Mouse (Mus musculus) ES-Bruce4 (cell line): ENCODE measurements around the gene Gm10972. TPM values are rescaled to one million over a fixed set of nuclear protein-coding genes. Genes with fewer than 3 reads are reported as not detected.
"Not testable (repeated sequence)": the region's sequence is repeated elsewhere in the genome, so short reads cannot be mapped to it uniquely, and the experiment has no call there.

Experiments
- H3K27ac ChIP-seq: 2 replicates; pipeline ENCODE4 v1.5.1; 2012; ENCODE audit warnings: low read length, inconsistent platforms; ENCODE audit not compliant: insufficient read depth
- H3K27me3 ChIP-seq: 2 replicates; pipeline ENCODE4 v1.6.1; 2012; ENCODE audit warnings: mild to moderate bottlenecking, low read length, inconsistent platforms; ENCODE audit not compliant: control insufficient read depth, poor library complexity, insufficient read depth, severe bottlenecking
- H3K36me3 ChIP-seq: 2 replicates; pipeline ENCODE4 v1.6.1; 2012; ENCODE audit warnings: inconsistent platforms, mild to moderate bottlenecking, low read length, moderate library complexity; ENCODE audit not compliant: control insufficient read depth, poor library complexity, insufficient read depth, severe bottlenecking
- H3K4me1 ChIP-seq: one replicate; pipeline ENCODE4 v1.8.1; 2011; ENCODE audit warnings: low read length; ENCODE audit not compliant: control insufficient read depth, insufficient read depth
- H3K4me3 ChIP-seq: 2 replicates; pipeline ENCODE4 v1.5.1; 2011; ENCODE audit warnings: low read depth, mild to moderate bottlenecking, low read length
- H3K9ac ChIP-seq: 2 replicates; pipeline ENCODE4 v1.6.1; 2012; ENCODE audit warnings: low read depth, mild to moderate bottlenecking, inconsistent platforms; ENCODE audit not compliant: poor library complexity, severe bottlenecking
- H3K9me3 ChIP-seq: replicated peaks from 2 replicates; pipeline ENCODE4 v1.6.1; 2012; ENCODE audit warnings: mild to moderate bottlenecking, low read length, inconsistent platforms; ENCODE audit not compliant: control insufficient read depth, poor library complexity, insufficient read depth, severe bottlenecking
- CTCF ChIP-seq: IDR thresholded peaks from one replicate; pipeline ENCODE4 v1.8.1; 2011; ENCODE audit warnings: low read depth, low read length
- EP300 ChIP-seq: IDR thresholded peaks from 2 replicates; pipeline ENCODE4 v1.6.1; 2011; ENCODE audit warnings: low read depth, low read length; ENCODE audit not compliant: insufficient read depth
- POLR2A ChIP-seq: IDR thresholded peaks from one replicate; pipeline ENCODE4 v1.8.1; 2011; ENCODE audit warnings: low read length; ENCODE audit not compliant: insufficient read depth
- polyA plus RNA-seq: library from polyadenylated mRNA; stranded (reverse); fragments of >200 nt; gene quantifications from 2 replicates; pipeline ENCODE4 v1.2.4, GENCODE M21; 2011; ENCODE audit warnings: low read depth; ENCODE audit not compliant: missing spikeins, insufficient read depth, insufficient read length

The Gm10972 gene
- polyA plus RNA-seq = not detected in 2 replicates

DNA sequence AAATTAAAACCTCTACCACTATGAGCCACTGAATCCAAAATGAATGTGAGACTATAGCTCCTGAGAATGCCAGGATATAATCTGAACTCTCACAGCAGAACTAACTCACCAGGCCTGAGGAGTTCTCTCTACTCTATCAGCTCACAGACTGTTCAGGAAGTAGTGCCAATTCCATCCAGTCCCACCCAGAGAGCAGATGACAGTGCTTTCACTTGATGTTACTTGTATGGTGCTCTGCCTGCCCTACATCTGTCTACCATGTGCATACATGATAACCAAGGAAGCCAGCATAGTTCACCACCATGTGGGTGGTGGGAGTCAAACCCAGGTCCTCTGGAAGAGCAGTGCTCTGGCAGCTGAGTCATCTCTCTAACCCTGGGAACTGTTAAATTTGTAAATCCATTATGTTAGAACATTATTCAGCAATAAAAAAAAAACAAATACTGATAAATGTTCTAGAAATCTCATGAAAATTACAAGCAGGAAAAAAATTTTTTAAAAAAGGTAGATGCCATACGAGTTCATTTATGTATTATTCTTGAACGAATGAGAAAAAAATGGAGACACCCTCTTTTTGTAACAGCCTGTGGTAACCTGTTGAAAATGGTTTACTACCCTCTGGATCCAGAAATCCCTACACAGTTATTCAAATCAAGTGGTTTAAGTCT, at the start of gene Gm10972:
Gene Gm10972 (plus strand): TSS at position 618 of the 668 bp plus-strand sequence.
- H3K27me3 ChIP-seq, H3K9me3 ChIP-seq, H3K4me3 ChIP-seq, H3K36me3 ChIP-seq, H3K4me1 ChIP-seq, H3K9ac ChIP-seq, H3K27ac ChIP-seq: not testable (repeated sequence)

DNA sequence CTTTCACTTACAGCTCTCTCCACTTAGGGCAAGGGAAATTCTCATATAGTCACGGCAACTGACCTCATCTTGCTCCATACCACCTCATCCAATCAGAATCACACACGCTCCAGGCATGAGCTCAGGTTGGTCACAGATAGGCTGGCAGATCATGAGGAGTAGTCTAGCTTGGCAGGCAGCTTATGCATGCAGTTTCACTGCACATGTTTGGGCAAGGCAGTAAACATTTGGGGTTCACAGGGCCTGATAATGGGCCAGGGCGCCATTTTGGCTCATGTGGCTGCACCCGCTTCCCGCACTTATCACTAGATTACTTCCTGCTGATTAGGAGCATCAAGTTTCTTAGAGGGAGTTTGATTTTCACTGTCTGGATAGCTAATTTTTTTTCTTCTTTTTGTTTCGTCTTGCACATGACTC, 47.0 kb upstream of the Gm10972 start:
- TF ChIP-seq POLR2A = no peak
- TF ChIP-seq EP300 = no peak
- TF ChIP-seq CTCF = no peak
- no peaks in the 10 kb centered on the region for H3K4me1 ChIP-seq
- H3K27ac ChIP-seq = no peak overlapping the region
- no peaks in the 10 kb centered on the region for H3K27me3 ChIP-seq
- no peak overlapping the region for H3K9ac ChIP-seq
- peaks cover 15% of the 10 kb centered on the region for H3K9me3 ChIP-seq
- no peaks in the 10 kb centered on the region for H3K36me3 ChIP-seq
- no peak overlapping the region for H3K4me3 ChIP-seq

DNA sequence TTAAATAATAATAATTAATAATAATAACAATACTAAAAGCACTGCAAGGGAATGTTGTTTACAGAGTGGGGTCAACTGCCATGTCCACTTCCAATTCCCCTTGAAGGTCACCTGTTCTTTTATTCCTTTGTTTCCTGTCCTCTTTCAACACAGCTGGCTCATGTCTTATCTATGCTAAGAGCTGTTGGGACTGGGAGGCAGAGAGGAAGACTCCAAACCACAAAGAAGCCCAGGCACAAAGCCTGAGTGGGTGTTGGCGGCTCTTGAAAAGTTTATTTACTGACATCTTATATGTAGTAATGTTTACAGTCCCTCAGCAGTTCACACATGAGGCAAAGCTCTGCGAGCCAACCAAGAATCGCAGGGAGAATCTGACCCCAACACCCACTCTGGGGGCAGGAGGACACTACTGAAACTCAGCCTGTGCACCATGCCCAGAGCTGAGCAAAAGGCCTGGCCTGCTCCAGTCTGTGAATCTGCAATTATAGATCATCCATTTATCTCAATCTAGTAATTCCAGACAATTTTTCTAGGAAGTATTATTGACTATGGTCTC, 45.6 kb upstream of the Gm10972 start:
- Histone ChIP-seq H3K27me3 (no peaks in the 10 kb centered on the region), H3K9me3 (peaks cover 15% of the 10 kb centered on the region), H3K4me3 (no peak overlapping the region), H3K4me1 (no peaks in the 10 kb centered on the region), H3K27ac (no peak overlapping the region), H3K36me3 (no peaks in the 10 kb centered on the region), H3K9ac (no peak overlapping the region)
- TF ChIP-seq EP300 (no peak), CTCF (no peak), POLR2A (no peak)

DNA sequence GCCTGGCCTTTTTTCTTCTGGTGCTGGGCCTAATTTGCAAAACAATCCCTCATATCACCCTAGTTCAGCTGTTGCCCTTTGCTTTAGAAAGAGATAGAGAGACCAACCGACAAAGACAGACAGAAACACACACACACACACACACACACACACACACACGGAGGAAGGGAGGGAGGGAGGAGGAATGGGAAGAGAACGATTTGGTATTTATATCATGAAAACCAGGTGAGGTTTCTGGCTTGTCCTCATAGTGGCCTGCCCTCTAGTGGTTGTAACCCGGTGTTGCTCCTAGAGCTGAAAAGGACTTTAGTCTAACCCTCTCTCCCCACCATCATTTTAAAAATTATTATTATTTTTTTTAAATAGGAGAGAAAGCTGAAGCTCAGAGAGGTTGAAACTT, 41.0 kb upstream of the Gm10972 start:
- Histone ChIP-seq H3K36me3 (no peaks in the 10 kb centered on the region), H3K4me3 (no peak overlapping the region), H3K4me1 (no peaks in the 10 kb centered on the region), H3K9ac (no peak overlapping the region), H3K27me3 (no peaks in the 10 kb centered on the region), H3K27ac (no peak overlapping the region), H3K9me3 (no peaks in the 10 kb centered on the region)
- TF ChIP-seq CTCF (peak; percentile 23), EP300 (no peak)

- Histone ChIP-seq H3K27ac (no peak overlapping the region), H3K4me3 (no peak overlapping the region), H3K4me1 (no peaks in the 10 kb centered on the region), H3K9ac (no peak overlapping the region), H3K36me3 (no peaks in the 10 kb centered on the region), H3K27me3 (no peaks in the 10 kb centered on the region), H3K9me3 (no peaks in the 10 kb centered on the region)
- no peak for TF ChIP-seq EP300
- TF ChIP-seq CTCF = no peak
- no peak for TF ChIP-seq POLR2A
Measured at GRCm38 (mm10) chr3:94609621-94610020, 33.3 kb upstream of the Gm10972 start.

DNA sequence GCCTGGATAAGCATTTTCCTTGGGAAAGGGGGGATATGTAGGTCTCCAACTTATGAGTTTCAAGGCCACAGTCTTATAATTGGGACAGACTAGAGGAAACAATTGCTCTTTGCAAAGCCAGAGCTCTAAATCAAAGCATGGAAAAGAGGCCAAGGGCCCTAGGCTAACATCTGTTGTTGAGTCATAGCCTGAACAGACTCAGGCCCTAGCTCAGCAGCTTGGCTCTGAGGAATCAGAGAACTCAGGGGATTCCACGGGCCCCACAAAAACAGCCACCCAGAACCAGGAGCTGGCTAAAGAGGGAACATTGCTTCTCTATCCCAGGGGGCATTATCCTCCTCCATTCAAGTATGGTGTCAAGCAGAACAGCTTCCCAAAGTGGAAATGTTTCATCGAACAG, 32.3 kb upstream of the Gm10972 start:
- TF ChIP-seq POLR2A = no peak
- no peak for TF ChIP-seq EP300
- no peak for TF ChIP-seq CTCF
- no peak overlapping the region for H3K27ac ChIP-seq
- no peak overlapping the region for H3K4me3 ChIP-seq
- H3K9me3 ChIP-seq = no peaks in the 10 kb centered on the region
- no peaks in the 10 kb centered on the region for H3K36me3 ChIP-seq
- H3K4me1 ChIP-seq = no peaks in the 10 kb centered on the region
- H3K27me3 ChIP-seq = no peaks in the 10 kb centered on the region
- no peak overlapping the region for H3K9ac ChIP-seq
